Mouse (Mus musculus) right cerebral cortex, postnatal 10 days (tissue): ENCODE measurements around the gene Kcna6.

Experiments
- DNase-seq, 2 experiments: peaks; one replicate each; pipeline ENCODE4 v3.0.0; 2021; ENCODE audit warnings: low spot score in 2 of 2

Gene Kcna6

GRCm38 (mm10) chr6:126740211-126741142, at the start of gene Kcna6:
Gene Kcna6 (minus strand): TSS chr6:126740674.
- DNase-seq: peak; percentile 79 to 82

DNA sequence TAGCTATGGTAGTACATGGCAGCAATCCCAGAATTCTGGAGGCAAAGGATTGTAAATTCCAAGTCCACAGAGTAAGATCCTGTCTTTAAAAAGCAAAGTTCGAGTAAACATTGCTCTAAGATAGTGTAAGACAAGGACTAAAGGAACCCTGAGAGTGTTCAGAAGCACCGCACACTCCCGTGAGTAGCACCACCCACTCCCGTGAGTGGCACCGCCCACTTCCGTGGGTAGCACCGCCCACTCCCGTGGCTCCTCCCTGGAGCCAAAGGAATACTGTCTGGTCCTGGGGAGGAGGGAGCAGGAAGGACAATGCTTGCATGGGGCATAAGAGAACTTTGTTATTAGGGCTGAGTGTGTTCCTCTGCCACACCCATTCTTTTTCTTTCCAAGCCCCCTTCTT, 48.4 kb upstream of the Kcna6 start:
- DNase-seq: no peak

DNA sequence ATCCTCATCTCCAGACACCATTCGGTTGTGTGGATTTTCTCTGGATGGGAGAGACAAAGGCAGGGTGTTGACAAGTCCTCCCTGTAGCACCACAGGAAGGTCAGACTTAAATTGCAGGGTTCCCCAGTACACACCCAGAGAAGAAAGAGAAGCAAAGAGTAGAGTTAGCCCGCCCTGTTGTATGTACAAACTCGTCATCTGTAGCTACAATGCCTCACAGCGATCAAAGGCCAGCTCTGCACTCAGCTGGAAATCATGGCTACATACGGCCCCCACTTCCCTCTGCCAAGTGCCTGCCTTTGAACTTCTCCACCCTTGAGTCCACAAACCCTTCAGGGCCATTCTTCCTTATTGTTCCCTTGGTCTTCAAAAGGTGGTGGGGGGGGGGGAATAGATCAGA, 43.7 kb upstream of the Kcna6 start:
- no peak for DNase-seq

DNA sequence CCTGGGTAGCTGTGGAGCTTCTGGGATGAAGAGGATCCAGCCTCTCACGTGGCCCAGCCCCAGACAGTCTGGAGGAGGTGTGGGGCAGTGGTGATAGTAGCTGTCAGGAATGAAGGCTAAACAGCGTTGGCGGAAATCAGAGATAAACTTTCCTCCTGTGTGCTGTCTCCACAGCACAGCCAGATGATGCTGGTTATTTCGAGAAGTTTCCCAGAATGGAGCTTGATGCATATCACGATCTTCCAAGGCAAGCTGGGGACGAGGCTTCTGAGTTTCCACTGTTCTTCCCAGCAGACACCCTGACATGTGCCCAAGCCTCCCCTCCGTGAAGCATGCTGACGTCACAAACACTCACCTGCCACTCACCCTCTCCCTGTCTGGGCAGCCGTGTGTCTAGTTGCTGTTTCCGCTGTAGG, 43.2 kb upstream of the Kcna6 start:
- peak; percentile 63 to 78 for DNase-seq

GRCm38 (mm10) chr6:126783056-126783455, 42.6 kb upstream of the Kcna6 start:
- no peak for DNase-seq

- no peak for DNase-seq
Measured at GRCm38 (mm10) chr6:126777889-126778288, 37.4 kb upstream of the Kcna6 start.

DNA sequence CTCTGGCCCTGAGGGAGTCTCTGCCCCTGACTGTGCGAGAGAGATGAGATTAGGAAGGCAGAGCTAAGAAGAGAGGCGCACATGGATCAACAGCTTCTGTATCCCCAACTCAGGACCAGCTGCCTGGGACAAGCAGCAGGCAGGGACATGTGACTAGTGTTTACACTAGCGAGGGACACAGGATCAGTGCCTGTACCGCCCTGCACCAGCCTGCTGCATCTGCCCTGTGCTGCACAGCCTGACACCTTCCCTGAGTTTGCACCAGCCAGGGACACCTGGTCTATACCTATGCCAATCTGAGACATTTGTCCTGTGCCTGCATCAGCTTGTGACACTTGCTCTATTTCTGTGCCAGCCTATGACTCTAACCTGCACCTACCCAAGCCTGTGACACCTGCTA, 33.4 kb upstream of the Kcna6 start:
- no peak for DNase-seq

DNA sequence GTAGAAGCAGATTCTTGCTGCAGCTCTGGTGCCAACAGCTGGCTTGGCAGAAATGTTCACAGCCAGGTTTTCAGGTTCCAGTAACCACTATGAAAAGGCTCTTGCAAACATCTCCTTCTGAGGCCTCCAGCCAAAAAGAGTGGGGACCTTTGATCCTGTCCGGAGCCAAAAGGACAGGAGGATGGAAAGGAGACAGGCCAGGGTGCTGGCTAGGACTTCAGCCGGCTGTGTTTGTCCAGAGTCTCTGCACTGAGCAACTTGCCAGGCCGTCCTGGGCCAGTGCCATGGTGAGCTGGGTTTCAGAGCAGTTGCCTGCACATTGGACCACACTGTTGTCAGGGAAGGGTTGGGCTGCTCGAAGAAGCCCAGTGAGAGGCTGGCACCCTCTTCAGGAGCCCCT, 31.9 kb upstream of the Kcna6 start:
- DNase-seq: peak; percentile 85 to 86

DNA sequence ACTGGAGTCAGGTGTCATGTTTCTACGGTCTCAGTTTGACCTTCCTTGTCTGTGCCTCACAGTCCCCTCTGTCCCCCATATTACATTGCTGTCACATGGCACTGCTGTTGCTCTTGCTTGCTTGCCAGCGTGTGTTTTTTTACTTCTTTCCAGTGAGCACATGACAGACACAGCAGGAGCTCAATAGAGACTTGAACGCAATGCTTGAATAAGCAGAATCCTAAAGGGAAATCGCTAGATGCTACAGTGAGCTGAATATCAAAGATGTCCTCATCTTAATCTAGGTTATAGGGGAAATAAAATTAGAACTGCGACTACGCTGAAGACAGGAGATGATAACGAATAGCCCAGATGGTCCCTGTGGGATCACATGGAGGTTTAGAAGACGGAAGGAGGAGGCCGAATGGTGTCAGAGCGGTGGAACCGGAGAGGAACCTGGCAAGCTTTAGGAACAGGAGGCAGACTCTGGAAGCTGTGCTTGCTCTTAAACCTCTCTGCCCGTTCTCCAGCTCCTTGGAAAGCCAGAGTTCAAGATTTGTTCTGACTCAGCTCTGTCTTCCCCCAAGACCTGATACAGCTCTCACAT, 29.8 kb upstream of the Kcna6 start:
- no peak for DNase-seq

GRCm38 (mm10) chr6:126768957-126769665, 28.6 kb upstream of the Kcna6 start:
- peak in 1 of 2 experiments; percentile 59 for DNase-seq

DNA sequence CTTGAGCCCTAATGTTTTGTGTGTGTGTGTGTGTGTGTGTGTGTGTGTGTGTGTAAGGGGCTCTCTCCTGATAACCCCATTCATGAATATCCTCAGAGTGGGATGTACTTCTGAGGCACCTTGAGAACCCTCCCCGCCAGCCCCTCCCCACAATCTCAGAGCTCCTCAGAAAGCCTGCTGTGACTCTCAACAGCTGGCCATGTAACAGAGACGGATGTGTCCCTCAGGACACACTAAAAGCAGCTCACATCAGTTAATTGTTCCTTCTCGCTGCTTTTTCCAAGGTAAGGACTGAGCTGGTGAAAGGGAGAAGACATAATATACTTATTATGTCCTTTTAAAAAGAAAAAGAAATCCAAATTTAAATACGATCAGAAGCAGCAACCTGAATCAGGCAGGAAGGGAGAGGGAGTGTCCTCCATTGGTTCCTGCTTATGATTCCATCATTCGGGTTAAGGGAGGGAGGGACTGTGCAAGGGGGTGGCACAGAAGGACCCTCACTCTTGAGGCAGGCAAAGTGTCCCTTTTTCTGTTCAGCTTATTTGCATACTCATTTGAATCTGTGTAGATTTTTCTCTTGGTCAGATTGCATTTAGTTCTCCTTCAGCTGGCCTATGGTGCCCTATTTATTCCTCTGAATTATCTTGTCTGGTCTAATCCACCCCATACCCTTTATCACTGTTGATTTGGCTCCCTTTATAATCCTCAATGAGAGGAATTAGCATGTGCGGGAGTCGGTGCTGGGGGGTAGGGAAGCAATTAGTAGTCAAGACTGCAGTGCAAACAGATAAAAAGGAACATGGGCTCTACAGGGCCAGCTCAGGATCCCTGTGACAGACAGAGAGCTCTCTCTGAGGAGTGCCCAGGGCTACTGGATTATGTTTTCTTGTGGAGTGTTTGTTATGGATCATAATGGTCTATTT, 27.4 kb upstream of the Kcna6 start:
- DNase-seq: peak; percentile 46 to 56

DNA sequence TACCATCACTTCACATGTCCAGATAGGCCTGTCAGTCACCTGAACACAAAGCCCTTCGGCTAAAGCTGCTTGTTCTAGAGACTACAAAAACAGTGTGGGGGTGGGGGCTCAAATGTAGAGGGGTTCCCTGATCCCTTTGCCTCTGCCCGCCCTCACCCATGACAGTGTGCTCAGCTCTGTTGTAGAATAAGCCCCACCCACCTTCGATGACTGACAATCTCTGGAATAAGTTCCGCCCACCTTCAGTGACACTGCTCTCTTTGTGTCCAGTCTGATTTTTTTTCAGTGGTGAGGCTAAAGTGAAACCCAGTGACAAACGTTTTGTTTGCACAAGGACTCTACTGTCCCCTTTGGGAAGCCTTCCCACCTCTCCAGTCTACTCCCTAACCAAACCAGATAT, 26.1 kb upstream of the Kcna6 start:
- peak in 1 of 2 experiments; percentile 59 for DNase-seq

DNA sequence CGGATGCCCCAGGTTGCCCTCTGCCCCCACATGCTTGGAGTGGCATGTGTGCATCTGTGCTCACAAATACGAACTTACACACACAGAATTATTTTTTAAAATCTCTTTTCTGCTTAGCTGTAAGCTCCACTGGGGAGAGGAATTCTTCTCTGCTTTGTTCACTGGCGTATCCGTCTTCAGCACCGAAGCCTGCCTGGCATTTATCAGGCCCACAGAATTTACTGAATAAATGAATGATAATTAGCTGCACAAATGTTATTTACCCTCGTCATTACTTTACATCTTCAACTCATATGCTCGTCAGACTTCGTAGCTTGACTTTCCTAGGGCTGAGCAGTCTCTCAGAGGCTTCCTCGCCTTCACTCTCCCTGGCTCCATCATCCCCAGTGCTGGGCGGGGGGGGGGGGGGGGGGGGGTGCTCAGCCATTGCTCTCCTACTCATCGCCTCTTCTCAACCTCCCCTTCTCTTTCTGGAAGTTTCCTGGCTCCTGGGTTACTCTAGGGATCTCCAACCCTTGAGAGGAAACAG, 24.2 kb upstream of the Kcna6 start:
- DNase-seq: no peak

DNA sequence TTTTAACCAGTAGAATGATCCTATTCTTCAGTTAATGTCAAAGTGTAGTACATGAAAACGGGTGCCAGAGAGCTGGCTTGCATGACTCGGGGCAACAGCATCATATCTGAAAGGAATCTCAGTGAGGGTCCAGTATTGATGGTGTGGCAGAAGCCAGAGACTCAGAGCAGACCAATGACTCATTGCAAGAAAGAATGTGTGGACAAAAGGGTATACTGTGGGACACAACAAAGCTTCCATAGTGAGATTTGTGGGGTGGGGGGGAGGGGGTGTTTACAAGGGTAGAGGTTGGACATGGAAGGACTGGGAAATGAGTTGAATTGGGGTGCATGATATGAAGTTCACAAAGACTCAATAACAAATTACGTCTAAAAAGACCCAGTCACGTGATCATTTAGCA, 20.9 kb upstream of the Kcna6 start:
- no peak for DNase-seq

GRCm38 (mm10) chr6:126755729-126756411, 15.4 kb upstream of the Kcna6 start:
- DNase-seq: no peak

- no peak for DNase-seq
Measured at GRCm38 (mm10) chr6:126752520-126752919, 12.0 kb upstream of the Kcna6 start.

- DNase-seq: no peak
Measured at GRCm38 (mm10) chr6:126745888-126746287, 5.4 kb upstream of the Kcna6 start.

DNA sequence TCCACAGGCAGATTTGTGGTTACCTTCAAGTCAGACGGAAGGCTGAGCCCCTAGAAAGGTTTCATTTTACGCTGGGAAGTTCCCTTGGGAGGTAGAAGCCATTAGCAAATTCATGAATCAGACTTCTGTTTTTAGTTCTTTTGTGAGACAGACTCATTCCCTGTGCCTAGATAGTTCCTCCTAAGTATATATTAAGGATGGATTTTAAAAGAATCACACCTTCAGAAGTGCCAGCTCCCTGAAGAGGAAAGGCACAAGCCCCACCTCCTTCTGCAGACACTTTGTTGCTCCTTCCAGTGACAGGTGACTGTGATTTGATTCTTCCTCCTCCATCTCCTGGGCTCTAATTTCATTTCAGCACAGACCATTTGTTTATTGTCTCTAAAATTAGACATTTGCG, 2.1 kb upstream of the Kcna6 start:
- no peak for DNase-seq

DNA sequence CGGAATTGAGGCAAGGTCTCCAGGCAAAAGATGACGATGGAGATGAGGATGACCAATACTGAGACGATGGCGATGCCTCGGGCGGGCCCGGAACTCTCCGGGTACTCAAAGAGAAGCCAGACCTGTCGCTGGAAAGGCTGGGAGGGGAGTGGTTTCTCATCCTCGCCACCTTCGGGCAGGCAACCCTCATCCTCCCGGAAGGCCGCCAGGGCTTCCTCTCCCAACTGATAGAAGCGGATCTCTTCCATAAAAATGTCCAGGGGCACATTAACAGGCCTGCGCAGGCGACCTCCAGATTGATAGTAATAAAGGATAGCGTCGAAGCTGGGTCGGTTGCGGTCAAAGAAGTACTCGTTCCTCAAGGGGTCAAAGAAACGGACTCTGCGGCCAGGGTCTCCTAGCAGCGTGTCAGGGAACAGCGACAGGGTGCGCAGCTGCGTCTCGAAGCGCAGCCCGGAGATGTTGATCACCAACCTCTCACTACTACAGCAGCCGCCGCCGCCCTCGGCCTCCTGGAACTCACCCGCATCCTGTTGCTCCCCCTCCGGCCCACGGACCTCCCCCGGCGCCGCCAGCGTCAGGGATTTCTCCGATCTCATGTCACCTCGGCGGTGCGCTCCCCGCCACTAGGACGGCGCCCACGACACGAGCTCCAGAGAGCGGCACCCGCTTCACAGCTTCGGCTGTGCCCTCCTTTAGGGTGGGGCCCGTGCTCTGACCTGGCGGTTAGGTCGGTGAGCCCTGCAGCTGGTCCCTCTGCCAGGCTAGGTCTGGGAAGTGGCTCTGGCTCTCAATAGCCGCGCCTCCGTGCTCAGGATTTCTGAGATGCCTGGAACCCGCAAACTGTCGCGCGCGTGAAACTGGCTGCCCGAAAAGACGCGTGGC, 906 bp downstream of the Kcna6 start:
- DNase-seq: peak; percentile 68 to 73

DNA sequence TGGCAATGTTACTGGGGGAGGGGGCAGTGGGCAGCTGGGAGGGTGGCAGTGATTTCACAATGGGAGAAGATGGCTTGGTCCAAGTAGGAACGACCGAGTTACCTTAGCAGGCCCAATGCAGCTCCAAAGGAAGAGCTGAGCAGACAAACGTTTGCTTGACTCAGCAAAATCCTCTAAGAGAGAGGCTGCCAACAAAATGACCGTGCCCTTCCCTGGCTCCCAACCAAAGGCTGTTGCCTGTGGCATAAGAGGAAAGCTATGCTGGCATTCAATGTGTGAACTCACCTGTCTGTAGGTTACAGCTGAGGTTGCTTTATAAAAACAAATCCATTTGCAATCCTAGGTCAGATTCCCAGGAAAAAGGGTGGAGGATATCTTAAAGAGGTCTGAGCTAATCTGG, 3.5 kb downstream of the Kcna6 start:
- DNase-seq: no peak
